Mouse (Mus musculus): ENCODE measurements around the gene Vmn1r160. TPM values are rescaled to one million over a fixed set of nuclear protein-coding genes. Genes with fewer than 3 reads are reported as not detected.

The Vmn1r160 gene
- not detected in 2 replicates for polyA plus RNA-seq (2012; rRNA removed)

GRCm38 (mm10) chr7:22870924-22871323 lies at the start of gene Vmn1r160:
Gene Vmn1r160, plus strand, starts transcription at chr7:22871224.

GRCm38 (mm10) chr7:22843505-22843904 lies 27.5 kb upstream of the Vmn1r160 start, which contains the start of gene Vmn1r159:
Gene Vmn1r159, minus strand, starts transcription at chr7:22843605.

Other genes starting within 250 kb of the Vmn1r160 start
- gene Vmn1r155, start 213.2 kb upstream of the Vmn1r160 start, polyA plus RNA-seq (2012; rRNA removed) = not detected in 2 replicates
- gene Gm8693, start 178.9 kb upstream of the Vmn1r160 start, polyA plus RNA-seq (2012; rRNA removed) = not detected in 2 replicates
- not detected in 2 replicates for gene Gm4567, start 151.5 kb upstream of the Vmn1r160 start, polyA plus RNA-seq (2012; rRNA removed)
- gene Vmn1r157, start 109.5 kb upstream of the Vmn1r160 start, polyA plus RNA-seq (2012; rRNA removed) = not detected in 2 replicates
- not detected in 2 replicates for gene Vmn1r158, start 80.4 kb upstream of the Vmn1r160 start, polyA plus RNA-seq (2012; rRNA removed)
- gene Vmn1r159, start 27.6 kb upstream of the Vmn1r160 start, polyA plus RNA-seq (2012; rRNA removed) = not detected in 2 replicates
- not detected in 2 replicates for gene Gm4214, start 113.4 kb downstream of the Vmn1r160 start, polyA plus RNA-seq (2012; rRNA removed)
- not detected in 2 replicates for gene Gm4216, start 148.7 kb downstream of the Vmn1r160 start, polyA plus RNA-seq (2012; rRNA removed)
- not detected in 2 replicates for gene Vmn1r163, start 184.3 kb downstream of the Vmn1r160 start, polyA plus RNA-seq (2012; rRNA removed)
- gene Gm8720, start 196.2 kb downstream of the Vmn1r160 start, polyA plus RNA-seq (2012; rRNA removed) = not detected in 2 replicates